Mouse (Mus musculus): ENCODE measurements around the gene Trh.

Trh gene

DNA sequence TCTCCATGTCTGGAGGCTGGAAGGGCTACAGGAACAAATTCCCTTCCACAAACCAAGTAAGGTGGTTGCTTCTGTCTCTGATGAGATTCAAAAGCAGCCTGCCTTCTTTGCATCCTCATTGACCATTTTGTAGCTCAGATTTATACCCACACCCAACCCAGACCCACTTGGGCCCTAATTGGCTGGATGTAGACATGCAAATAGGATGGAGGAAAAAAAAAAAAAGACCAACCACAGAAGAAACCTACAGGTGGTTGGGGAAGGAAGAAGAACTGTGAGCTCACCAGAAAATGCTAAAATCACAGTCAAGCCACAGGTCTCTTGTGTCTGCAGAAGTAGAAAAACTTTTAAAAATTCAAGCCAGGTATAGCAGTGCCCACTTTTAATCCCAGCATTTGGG, 15.3 kb downstream of the Trh start:
- in situ Hi-C loops (cut with MboI, MseI), result no loop called here

DNA sequence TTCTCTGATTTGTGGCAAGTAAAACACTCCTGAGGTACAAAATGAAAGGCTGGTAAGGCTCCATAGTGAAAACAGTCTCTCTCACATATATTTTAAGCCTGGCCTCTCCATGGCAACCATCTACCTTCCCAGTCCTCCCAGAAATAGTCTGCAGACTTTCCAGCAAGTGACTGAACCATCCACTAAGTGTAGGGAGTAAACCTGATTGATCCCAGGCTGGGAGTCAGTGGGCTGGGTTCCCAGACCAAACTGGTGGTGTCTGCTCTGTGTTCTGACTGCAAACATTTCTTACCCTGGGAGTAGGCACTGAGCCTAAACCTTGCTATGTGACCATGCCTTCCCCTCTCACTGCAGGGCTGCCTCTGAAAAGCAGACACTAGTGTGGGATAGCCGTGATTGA, 19.5 kb downstream of the Trh start:
- in situ Hi-C loops (cut with MboI, MseI), result loop anchor here (5.0 kb wide), 1 partner anchor 42 kb away; no protein-coding TSS in a partner anchor

DNA sequence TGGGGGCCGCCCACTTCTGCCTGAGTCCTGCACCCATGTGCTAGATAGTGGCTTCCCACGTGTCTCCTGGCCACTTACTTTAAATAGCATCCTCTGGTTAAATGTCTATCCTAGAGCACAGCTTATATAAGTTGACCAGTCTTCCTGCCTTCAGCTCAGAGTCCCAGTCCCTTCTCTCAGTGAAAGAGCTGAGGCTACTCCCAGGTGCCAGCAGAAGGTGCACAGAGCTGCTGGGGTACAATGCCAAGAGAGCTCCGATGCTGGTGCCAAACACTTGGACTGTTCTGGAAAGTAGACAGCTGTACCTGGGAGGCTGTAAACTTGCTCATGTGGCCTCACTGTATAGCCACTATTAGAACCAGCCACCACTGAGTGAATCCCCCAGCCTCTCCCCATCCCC, 22.4 kb downstream of the Trh start:
- in situ Hi-C loops (cut with MboI, MseI), result loop anchor here (5.0 kb wide), 1 partner anchor 45 kb away; no protein-coding TSS in a partner anchor

DNA sequence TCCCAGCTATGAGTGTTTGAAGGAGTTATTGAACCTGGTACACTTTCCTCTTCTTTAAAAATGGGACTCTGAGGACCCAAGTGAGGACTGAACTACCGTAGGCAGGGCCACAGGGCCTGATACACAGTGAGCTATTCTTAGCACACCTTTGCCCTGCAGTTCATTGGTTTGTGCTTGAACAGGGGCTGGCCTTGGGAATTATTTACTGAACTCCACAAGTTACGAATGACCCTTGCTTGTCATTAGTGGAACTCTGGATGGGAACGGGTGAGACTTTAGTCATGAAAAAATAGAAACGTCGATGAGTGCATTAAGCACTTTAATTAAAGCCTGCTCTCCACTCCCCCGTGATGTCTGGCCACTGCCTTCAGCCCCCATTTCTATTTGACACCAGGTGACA, 22.8 kb downstream of the Trh start:
- in situ Hi-C loops (cut with MboI, MseI), result loop anchor here (5.0 kb wide), 1 partner anchor 46 kb away; no protein-coding TSS in a partner anchor

DNA sequence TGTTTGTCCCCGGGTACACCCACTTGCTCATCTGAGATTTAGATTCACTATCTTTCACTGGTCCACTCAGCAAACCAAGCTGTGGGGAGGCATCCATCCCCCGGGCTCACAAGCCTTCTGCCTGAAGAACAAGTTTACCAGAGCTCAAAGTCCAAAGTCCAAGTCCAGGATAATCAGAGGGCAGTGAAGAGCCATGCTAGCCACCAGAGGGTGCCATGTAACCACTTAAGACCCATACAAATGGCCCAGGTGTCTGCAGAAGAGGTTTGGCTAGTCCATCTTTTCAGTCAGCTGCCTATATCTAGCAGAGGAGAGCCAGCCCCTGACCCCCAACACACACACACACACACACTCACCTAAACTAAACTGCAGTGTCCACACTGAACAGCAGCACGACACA, 25.0 kb downstream of the Trh start:
- in situ Hi-C loops (cut with MboI, MseI), result no loop called here

DNA sequence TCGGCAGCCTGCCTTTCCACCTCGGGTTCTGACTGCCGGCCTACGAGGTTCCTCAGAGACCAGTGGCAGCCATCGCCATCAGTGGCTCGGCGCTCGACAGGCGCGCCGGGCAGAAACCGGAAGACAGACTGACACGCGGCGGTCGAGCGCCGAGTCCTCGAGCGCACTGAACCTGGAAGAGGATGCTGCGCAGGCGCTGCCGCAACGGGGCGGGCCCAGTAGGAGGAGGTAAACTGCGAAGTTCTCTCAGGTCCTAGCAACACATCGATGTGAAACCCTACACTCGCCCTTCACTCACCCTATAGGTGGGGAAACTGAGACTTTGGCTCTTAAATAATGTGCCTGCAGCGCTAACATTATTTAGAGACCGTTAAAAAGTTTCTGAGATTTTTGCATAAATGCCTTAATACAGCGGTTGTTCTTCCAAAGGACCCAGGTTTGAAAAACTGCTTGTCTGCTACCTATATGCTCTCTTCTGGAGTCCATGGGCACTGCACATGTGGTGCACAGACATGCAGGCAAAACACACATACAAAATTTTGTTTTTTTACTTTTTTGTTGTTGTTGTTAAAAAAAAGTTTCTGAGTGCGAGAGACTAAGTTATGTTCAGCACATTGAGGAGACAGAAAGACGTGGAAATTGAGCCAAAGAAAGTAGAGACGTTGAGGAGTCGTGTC, 29.5 kb downstream of the Trh start, which contains the start of gene Rbsn:
Gene Rbsn (minus strand): TSS at position 153 of the 677 bp plus-strand sequence.
- in situ Hi-C loops (cut with MboI, MseI), result no loop called here

DNA sequence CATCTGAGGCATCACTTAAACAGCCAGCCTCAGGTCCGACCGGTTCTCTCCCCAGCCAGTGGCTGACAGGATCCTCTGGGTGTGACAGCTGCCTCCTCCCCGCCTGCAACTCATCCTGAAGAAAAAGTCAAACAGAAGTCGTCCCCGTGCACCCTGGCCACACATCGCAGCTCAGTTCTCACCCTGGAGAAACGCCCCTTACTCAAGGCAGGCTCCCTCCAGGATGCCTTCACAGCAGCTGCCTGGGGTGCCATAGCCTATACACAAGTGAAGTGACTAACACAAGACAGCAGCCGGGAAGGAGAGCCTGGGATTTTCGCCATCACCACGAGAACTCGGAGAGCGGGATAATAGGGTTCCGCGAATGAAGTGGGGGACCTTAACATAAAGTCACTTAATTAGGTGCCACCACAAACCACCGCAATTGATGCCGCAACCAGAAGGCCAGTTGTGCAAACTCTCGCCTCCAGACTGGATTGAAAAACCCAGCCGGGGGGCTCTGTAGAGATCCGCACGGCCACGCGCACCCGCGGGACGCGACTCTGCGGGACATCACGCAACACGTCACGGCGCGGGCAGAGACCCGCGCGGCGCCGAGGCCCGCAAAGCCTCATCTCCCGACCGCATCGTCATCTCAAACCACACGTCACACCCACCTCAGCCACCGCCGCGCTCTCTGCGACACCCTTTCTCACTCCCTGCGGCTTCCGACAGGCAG, 30.2 kb downstream of the Trh start:
- in situ Hi-C loops (cut with MboI, MseI), result no loop called here

DNA sequence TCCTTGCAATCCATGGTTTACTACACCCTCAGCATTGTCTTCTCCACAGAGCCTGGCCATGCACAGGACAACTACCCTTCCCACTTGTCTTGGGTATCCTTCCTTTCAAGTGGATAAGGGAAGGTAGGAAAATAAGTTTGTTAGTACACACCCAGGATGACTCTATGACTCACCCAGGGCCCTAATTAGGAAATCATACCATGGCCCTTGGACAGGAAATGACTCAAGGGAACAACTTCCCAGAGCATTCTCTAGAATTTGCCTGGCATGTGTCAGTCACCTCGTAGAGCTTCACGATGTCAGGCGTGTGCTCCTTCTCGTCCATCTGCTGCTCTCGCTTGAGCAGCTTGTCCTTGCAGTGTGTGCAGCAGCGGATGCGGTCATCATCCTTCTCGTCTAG, 45.0 kb downstream of the Trh start:
- in situ Hi-C loops (cut with MboI, MseI), result loop anchor here (25.0 kb wide), 1 partner anchor 1812 kb away; no protein-coding TSS in a partner anchor
